Mouse (Mus musculus) cerebellum, adult 18-20 months (tissue): ENCODE data around the gene Rnf10.
"Not testable (repeated sequence)": the region's sequence is repeated elsewhere in the genome, so short reads cannot be mapped to it uniquely, and the experiment has no call there.

Experiments used
- DNase-seq, 2 experiments: peaks; one replicate each; pipeline ENCODE4 v3.0.0; 2021

Rnf10 gene

DNA sequence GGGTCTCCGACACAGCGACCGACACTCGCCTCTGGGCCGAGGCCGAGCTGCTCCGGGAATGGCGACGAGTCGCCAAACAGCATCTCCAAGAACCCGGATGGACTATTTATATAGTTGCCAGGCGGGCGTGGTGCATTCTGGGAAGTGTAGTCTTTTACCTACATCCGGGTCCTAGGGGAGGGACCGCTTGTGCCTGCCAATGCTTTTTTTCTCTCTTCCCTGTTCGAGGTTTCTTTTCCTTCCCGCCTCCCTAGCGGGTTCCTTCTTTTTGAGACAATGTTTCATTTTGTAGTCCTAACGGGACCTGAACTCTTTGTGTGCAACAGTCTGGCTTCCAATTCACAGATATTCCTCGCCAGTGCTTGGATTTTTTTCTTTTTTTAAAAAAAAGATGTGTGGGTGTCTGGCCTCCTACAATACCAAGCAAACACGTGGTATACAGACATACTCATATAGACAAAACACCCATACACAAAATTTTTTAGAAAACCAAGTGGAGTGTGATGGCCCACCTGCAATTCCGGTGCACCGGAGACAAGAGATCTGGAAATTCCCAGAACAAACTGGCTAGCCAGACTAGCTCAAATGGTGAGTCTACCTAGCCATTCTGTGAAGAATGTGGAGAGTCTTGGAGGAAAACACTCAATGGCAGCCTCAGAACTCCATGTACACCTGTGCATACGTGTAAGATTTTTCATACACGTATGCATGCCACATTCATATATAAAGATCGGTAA, at the start of gene Rnf10:
TSS of gene Rnf10 (minus strand) at position 87 of the 737 bp plus-strand sequence.
- DNase-seq: peak; percentile 92 to 98

DNA sequence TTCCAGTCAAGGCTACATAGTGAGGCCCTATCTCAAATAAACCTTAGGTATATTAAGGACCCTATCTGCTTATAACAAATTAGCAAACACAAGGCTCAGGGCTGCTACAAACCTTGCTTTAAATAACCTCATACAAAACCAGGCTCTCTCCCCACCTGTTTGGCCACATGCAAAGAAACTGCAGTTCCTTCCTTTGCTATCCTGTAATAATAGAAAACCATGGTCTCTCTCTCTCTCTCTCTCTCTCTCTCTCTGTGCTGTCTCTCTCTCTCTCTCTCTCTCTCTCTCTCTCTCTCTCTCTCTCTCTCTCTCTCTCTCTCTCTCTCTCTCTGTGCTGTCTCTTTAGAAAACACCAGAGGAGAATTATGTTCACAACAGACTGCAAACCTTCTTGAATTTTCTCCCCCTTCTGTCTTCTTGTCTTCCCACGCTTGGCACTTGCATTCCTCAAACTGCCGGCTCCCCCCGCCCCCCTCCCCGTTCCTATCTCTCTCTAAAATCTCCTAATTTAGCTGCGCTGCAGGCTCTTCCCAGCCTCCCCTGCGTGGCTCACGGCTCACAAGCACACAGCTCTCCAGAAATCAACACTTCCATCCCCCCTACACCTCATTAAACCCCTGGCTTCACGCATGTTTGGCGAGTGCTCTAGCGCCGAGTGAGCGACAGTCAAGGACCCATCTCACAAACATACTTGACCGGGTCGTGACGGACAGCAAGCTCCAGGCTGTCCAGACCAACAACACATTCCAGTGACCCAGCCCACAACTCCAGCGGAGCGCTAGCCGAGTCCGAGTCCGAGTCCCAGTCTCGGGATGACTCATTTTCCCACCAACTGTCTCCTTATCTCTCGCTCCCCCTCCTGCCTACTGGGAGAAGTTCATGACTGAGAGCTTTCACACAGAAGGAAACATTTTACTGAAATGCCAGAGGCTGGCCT, 46.6 kb upstream of the Rnf10 start:
- peak; percentile 75 to 83 for DNase-seq

DNA sequence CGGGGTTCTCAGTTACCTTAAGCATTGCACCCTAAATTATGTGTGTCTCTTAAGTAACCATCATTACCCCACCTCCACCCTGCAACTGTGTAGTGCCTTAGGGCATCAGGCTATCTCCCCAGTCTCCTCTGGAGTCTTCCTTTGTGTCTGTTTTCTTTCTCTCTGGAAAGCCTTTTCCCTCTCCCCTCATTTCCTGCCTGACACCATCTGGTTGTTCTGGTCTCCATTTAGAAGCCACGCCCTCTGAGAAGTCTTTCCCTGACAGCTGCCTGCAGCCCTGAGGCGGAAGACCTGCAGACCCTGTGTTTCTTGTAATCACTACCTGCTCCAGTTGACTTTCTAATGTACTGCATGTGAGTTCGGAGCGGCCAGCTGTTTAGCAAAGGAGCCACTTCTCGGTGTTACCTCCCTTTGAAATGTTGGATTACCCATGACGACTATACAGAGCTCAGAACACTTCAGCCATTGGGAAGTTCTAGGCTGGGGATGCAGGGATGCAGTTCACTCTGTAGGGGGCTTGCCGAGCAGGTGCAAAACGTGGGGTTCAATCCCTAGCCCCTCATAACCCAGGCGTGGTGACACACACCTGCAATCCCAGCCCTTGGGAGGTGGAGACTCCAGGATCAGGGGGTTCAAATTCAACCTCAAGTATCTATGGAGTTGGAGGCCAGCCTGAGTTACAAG, 45.1 kb upstream of the Rnf10 start:
- no peak for DNase-seq

DNA sequence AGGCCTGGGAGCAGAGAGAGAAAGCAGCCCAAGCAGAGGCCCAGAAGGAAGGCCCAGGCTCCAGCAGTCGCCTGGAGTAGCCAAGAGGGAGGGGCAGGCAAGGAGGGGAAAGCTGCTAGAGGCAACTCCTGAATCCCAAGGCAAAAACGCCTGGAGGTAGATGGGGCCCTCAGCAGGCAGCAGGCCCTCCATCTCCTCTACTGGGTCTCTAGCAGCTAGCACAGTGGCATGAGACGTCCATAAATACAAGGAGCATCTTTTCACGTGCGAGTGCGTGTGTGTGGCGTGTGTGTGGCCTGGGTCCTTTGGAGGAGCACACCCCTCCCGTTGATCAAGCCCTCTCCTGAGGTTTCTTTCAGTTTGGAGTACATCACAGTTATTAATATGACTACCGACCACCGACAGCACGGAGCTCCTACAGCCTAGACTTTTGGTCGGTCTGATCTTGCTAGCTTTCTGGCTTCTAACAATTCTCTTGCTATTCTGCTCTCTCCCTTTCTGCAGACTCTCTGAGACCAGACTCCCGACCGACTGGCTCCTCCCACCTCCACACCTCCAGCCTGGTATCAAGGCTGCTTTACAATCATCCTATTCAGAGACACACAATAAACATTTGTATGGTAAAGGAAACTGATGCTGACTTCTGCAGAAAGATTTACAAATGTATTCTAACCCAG, 44.4 kb upstream of the Rnf10 start:
- DNase-seq: no peak

DNA sequence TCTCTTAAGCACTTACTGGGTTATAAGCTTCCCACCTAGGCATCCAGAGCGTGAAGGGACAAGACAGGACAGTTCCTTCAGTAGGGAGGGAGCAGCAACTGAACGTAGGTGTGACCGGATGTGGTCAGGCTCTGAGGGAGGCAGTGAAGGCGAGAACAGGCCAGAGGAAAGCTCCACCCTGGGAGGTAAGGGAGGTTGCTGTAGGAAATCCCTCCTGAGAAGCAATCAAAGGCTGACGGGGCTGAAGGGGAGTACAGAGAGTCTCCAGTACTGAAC, 40.9 kb upstream of the Rnf10 start:
- DNase-seq: no peak

DNA sequence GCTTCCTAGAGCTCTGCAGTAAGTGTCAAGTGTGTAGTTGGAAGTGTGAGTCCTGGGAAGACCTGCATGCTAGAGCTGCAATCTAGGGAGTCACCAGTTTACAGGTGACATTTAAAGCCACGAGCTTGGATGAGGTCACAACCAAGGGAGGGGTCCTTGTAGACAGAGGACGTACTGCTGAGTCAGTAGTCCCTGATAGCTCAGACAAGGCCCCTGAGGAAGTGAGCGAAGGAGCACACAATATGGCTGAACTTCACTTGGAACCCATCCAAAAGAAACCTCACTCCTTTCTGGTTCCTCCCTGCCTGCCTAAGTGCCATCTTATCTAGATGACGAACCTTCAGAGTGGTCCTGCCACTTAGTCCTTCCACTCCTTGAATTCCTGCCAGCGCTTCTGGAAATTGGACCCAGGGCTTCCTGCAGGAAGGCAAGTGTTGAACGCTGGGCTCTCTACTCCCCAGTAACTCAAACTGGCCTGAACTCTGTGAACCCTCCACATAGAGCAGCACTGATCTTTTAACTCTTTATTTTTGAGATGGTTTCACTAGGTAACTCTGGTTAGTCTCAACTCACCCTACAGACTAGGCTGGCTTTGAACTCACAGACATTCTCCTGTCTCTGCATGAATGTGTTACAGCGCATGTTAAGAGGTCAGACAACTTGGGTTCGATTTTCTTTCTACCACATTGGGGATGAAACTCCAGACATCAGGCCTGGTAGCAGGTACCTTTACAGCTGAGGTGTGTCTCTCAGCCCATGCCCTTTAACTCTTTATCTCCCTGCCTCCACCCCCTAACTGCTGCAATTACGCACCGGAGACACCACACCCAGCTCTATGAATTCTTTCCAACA, 40.3 kb upstream of the Rnf10 start:
- DNase-seq: no peak

DNA sequence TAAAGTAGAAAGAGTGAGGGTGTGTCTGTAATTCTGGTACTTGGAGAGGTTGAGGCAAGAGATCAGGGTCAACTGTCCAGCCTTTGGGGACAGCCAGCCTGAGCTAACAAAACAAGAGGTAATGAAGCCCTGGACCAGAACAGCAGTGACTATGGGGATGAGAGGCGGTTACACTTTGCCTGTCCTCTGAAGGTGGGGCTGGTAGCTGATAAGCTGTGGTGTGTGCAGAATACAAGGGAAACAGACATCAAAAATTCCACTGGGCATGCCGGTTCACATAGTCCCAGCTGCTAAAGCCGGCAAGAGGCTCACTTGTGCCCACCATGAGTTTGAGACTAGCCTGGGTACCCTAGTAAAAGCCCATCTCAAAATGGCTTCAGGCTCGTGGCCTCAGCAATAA, 39.7 kb upstream of the Rnf10 start:
- DNase-seq: no peak

DNA sequence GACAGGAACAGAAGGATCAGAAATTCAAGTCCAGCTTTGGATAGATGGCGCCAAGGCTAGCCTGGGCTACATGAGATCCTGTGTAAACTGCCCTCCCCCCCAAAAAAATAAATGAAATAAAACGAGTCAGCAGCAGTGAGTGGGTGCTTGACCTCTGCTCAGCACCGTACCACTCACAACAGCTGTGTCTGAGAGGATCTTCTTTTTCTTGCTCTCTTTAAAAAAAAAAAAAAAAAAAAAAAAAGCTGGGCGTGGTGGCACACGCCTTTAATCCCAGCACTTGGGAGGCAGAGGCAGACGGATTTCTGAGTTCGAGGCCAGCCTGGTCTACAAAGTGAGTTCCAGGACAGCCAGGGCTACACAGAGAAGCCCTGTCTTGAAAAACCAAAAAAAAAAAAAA, 29.5 kb upstream of the Rnf10 start:
- DNase-seq: not testable (repeated sequence)

DNA sequence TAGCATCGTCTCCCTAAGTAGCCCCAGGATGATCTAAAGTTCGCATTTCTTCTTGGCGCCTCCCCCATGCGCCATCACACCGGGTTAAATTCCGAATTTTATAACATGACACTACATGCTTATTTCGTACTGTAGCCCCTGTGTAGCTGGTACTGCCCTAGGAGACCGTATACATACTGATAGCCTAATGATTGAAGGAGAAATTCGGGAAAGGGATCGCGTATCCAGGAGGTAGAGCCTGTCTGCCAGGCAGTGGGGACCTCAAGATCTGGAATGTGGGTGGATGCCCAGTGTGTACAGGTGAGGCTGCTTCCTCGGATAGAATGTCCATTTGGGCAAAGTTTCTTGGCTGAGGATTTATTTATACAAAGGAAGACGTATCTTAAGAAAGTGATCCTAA, 28.9 kb upstream of the Rnf10 start:
- DNase-seq: no peak

DNA sequence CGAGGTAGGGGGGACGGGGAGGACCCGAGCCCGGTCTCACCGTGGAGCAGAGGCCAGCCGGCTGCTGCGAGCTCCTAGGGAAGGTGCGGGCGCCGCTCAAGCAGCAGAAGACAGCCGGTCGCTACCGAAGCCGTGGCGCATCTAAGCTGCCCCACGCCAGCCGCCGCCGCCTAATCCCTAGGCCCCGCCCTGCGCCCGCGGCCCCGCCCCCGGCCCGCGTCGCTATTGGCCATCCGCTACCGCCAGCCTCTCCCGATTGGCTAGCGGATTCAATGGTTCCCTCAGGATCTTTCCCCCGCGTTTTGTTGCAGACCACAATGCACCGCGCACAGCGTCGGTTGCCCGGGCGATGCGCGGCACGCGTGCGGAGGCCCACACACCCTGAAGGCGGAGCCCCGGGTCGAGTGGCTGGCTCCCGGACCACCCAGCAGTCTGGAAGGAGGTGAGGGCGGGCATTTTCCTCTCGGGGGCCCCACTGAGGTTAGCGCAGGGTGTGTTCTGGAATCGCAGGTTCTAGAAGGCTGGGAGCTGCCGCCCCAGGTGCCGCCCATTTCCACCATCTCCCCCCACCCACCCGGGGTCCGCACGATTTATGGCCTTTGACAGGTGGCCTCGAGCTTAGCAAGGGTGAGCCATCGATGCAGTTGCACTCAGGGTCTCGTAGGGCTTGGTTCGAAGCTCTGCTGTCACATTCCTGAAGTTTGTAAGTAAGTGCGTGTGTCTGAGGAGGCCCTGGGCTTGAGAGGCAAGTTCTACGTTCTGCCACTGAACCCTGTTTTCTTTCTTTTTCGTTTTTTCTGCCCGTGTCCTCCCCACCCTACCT, 28.3 kb upstream of the Rnf10 start, which contains the start of gene Dynll1:
TSS of gene Dynll1 (minus strand) at position 208 of the 823 bp plus-strand sequence.
- DNase-seq: peak; percentile 96 to 100

DNA sequence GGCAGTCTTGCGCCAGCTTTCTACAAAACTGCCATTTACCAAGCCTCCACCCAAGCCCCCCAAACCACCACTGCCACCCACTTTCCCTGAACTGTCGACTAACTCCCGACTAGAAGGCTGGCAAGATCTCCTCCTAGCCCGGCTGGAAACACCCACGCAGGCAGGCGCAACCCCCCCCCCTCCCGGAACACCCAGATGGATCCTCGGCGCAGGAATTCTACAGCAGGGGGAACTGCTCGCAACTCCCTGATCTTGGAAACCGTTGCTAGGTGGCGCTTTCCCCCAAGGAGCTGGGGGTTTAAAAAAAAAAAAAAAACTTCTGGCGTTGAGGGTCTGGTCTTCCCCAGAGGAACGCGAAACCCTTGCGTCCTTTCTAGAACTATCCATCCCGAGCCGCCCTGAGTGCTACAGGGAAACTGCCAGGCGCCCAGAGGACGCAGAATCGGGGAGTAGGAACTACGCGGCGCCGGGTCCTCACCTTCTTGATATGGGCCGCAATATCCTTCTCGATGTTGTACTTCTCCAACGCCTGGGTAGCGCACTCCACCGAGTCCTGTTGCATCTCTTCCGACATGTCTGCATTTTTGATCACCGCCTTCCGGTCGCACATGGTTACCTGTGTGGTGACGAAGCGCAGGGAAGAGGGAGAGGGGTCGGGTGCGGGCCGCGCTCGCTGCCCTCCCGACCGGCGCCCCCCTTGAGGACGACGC, 27.5 kb upstream of the Rnf10 start:
- peak; percentile 67 to 74 for DNase-seq

DNA sequence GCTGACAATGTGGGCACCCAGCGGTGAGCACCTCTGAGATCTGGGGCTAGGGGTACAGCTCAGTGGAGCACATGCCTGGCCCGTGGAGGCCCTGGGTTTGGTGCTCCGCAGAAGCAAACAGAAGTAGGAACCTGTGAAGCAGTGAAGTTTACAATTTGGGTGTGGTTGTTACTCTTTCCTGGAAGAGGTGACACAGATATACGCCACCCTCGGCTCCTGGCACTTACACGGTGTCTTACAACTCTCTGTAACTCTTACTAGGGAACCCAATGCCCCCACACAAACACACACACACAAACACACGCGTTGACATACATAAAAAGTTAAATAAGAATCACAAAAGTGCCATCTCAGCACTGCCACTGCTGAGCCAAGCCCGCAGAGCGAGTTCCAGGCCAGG, 23.6 kb upstream of the Rnf10 start:
- DNase-seq: no peak

DNA sequence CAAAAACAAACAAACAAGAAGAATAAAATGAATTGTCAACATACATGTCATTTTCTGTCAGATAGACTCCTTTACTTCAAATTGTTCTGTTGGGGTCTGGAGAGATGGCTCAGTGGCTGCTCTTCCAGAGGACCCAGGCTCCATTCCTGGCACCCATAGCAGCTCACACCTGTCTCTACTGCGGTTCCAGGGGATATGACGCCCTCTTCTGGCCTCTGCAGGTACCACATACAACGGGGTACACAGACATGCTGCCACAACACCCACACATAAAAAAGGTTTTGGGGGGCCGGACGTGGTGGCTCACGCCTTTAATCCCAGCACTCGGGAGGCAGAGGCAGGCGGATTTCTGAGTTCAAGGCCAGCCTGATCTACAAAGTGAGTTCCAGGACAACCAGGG, 21.5 kb upstream of the Rnf10 start:
- no peak for DNase-seq

DNA sequence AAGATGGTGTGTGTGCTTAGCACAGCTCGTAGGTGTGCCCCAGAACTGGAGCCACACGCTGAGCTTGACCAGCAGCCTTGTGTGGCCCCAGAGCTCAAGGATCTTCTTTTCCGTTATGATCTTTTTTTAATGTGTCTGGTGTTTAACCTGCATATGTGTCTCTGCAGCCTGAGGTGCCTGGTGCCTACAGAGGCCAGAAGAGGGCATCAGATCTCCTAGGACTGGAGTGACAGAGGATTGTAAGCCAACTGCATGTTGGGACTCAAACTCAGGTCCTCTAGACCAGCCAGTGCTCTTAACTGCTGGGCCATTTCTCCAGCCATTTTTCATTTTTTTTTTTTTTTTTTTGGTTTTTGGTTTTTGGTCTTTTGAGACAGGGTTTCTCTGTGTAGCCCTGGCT, 12.0 kb upstream of the Rnf10 start:
- no peak for DNase-seq

DNA sequence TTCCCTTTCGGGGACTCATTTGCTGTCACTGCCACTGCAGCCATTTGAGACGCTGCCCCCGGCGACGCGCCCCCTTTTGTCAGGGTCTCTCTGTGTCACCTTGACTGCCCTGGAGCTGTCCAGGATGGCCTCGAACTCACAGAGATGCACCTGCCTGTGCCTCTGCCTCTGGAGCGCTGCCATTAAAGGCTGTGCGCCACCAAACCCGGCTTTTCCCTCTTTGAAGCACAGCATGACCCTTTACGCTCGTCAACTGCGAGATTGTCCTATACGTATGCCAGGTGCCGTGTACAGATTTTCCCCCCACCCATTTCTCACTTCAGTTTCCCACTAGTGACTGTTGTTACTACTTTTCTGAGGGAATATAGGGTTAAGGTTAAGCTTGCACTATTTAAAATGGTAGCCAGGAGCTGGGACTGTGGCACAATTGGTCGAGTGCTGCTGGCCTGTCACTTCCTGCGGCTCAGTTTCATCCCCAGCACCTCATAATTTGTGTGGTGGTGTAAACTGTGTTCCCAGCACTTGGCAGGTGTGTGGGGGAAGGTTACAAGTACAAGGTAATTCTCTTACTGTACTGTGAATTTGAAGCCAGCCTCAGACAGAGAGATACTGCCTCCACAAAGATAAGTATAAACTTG, 7.5 kb upstream of the Rnf10 start:
- peak; percentile 22 to 36 for DNase-seq

DNA sequence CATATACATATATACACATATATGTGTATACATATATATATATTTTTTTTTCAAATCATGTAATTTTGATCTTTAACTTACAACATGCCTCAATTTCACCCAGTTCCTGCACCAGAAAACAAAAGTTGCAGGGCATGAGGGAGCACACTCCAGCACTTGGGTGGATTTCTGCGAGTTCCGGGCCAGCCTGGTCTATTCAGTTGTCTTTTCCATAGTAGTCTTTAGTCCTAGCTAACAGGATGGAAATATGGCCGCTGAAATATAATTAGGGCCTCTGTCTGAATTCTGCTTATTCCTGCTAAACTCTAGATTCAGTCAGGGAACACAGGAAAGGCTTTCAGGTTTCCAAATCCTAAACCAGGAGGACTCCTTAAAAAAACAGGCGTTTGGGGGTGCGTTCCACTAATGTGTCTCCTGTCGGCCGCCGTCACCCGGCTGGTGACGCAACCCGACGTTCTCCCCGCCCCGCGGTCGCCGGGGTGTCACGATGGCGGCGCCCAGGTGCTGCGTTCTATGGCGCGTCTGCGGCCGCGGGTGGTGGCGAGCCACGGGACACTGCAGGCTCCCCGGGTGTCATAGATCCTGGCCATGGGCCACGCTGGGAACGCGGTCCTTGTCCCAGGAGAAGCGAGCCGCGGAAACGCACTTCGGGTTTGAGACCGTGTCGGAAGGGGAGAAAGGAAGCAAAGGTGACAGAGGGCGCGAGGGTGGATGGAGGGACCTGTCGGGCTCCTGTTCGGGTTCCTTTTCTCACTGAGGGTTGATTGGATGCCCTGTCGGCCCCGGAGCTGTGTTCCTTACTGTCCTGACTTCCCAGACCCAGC, 6.7 kb upstream of the Rnf10 start, which contains the start of gene Coq5:
TSS of gene Coq5 (plus strand) at position 441 of the 824 bp plus-strand sequence.
- peak; percentile 84 to 95 for DNase-seq

DNA sequence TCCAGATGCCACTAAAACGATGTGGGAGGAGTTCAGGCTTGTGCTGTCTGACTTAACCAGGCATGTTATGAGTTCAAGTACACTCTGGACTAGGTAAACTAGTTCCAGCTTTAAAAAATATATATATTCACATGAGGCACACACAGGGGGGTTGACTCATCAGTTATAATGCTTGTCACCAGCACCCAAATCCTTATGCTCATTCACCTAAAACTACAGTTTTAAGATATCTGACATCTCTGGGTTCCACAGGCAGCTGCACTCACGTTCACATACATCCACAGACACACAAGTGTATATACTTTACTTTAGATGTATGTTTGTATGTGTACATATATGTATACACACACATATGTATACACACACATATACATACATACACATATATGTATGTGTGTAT, 6.1 kb upstream of the Rnf10 start:
- no peak for DNase-seq

DNA sequence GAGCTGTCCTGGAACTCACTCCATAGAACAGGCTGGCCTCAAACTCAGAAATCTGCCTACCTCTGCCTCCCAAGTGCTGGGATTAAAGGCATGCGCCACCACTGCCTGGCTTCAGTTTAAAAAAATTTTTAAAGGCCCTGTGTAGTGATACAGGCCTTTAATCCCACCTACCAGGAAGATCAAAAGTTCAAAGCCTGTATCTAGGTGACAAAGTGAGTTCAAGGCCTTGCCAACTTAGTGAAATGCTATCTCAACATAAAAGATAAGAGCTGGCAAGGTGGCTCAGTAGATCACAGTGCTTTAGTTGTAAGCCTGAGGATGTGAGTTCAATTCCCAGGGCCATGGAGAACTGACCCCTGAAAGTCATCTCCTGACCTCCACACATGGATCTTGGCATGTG, 5.4 kb upstream of the Rnf10 start:
- DNase-seq: no peak

DNA sequence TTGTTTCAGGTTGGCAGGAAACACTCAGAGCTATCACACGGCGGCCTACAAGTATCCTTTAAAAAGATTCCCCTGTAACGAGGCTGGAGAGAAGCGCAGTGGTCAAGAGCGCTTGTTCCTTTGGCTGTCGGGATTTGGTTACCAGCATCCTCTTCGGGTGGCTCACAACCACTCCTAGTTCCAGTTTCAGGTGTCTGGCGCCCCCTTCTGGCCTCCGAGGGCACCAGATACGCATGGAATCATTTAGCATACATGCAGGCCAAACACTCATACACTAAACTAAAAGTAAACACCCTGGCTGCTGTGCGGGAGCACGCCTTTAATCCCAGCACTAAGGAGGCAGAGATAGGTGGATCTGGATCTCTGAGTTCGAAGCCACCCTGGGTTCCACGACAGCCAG, 3.3 kb upstream of the Rnf10 start:
- DNase-seq: peak; percentile 22 to 44
